Mouse (Mus musculus): ENCODE measurements around the gene Ap2a2.

- TF ChIP-seq CTCF (IDR thresholded peaks at IDR 0.05; ENCODE audit: control insufficient read depth, insufficient read depth, insufficient read length) (no peak), USF1 (IDR thresholded peaks at IDR 0.05; ENCODE audit: low read depth) (no peak), MYOG (IDR thresholded peaks at IDR 0.05; ENCODE audit: control insufficient read depth, extremely low read depth, insufficient read length) (no peak), FOSL1 (IDR thresholded peaks at IDR 0.05; ENCODE audit: insufficient read depth, low read length, poor library complexity, severe bottlenecking) (no peak), MAX (IDR thresholded peaks at IDR 0.05) (no peak)
Measured at GRCm38 (mm10) chr7:141612371-141612760, 50.4 kb downstream of the Ap2a2 start.

Data from C2C12 (cell line).